Mouse (Mus musculus) right cerebral cortex, postnatal 25 days (tissue): ENCODE measurements at regions not wholly inside any gene's neighbourhood (a gene's known extent, or its start where the extent isn't known, plus 50 kb on each side); places are given as distances from the start of the nearest gene placed in this dataset.
"Not testable (repeated sequence)": the region's sequence is repeated elsewhere in the genome, so short reads cannot be mapped to it uniquely, and the experiment has no call there.

Source experiments
- DNase-seq: peaks from one replicate; pipeline ENCODE4 v3.0.0; 2022

DNA sequence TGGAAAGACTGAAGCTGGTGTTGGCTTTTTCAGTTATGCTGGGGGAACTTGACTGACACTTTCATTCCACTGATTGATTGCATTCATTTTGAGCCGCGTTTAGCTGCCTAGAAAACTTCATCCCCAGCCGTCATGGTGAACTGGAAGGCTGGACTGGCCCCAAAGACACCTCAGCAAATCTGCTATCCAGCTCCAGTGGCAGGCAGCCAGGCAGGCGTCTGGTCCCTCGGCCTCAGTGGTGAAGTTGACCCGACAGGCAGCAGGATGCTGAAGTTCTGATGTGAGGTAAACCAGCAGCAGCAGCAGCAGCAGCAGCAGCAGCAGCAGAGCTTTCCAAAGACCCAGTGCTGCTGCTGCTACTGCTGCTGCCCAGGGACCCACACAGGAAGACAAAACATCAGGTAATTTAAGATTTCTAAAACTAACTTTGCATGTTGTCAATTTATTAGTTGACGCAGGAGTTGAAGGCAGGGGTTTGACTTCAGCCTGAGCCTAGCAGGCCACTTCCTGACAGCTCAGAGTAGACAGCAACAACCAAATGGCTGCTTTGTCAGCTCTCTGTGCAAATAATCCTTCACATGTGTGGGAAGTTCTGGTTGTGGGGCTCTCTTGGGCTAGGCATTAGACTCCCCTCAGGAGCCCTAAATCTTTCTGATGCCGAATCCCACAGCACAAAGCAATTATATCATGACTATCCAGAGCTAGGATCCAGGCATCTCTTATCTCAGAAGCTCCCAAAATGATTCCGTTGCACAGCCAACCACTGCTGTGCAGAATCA is 200.4 kb upstream of the Nhs start:
- no peak for DNase-seq

- no peak for DNase-seq
Measured at GRCm38 (mm10) chrX:162348341-162348740, 188.8 kb upstream of the Nhs start.

GRCm38 (mm10) chrX:162347886-162348285 is 188.4 kb upstream of the Nhs start:
- DNase-seq: no peak

DNA sequence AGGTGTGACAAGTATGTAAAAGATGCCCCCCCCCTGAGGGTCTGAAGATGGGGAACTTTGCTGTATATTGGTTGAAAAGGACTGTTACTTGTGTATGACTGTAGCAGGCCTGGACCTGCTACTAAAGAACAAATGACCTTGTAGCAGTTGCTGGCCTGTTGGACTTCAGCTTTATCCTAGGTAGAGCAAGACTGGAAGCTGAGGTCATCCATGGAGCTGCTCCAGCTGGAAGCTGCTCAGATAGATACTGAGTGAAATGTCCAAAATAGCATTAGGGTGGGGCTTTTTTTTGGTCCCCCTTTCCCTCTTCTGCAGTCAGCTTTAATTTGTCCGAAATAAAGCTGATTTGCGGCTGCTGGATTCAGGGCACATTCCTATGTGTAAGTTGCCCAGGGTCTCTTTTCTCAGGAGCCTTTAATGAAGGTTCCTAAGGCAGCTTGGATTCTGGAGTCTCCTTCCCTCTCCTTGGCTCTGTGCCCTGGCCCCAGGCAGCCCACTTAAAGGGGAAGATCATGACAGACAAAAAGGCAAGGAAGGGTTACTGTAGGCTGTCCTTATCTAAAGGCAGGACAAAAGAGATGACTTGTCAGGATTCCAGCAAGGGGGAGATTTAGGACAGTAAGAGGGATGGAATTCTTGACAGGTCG is 186.1 kb upstream of the Nhs start:
- DNase-seq: no peak

DNA sequence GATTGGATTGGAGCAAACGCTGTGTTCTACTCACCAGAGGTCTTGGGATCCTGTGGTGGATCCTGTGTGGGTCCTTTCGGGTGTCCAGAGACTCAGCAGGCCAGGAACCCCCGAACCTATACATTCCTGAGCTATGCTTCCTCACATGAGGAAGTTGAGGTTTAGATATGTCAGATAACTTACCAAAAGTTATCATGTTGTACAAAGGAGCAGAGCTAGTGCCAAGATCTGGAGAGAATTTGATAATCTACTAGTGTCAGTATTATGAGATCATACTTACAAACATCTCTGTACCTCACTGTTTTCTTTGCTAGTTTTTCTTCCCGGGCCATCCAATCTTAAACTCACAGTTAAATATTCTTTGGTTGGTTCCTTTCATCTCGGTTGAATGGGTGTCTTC is 172.6 kb upstream of the Nhs start:
- DNase-seq: no peak

GRCm38 (mm10) chrX:162307646-162308045 is 148.1 kb upstream of the Nhs start:
- DNase-seq: no peak

- DNase-seq: no peak
Measured at GRCm38 (mm10) chrX:162304145-162304544, 144.6 kb upstream of the Nhs start.

DNA sequence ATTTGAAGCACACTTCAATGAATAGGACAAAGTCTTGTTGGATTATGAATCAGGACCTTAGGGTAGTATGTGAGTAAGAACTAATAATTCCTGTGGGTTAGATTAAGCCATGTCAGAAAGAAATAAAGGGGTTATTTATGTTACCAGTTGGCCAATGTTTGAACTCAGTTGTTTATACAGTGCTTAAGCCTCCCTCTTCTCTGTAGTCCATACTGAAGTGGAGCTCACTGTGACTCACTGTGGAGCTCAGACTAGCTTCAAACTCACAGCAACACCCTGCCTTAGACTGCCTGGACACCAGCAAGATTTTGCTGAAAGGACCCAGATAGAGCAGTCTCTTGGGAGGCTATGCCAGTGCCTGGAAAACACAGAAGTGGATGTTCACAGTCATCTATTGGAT is 143.3 kb upstream of the Nhs start:
- no peak for DNase-seq

DNA sequence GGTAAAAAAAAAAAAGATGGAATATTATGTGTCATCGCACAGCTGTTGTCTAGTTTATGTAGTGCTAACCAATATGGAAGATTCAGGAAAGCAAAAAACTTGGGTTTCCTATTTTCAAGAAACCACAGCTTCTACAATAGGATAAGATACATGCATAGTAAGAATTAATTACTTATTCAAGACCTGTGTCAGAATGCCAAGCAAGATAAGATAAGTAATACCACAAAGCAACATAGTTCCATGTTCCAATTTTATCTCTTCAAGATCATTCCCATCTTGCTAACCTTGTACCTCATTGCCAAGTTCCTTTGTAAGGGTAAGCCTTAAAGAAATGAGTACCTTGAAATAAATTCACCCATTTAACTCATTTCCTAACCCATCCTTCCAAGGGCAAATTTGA is 131.7 kb upstream of the Nhs start:
- no peak for DNase-seq

GRCm38 (mm10) chrX:162286155-162286554 is 126.6 kb upstream of the Nhs start:
- DNase-seq: not testable (repeated sequence)

GRCm38 (mm10) chrX:162284252-162284651 is 124.7 kb upstream of the Nhs start:
- DNase-seq: no peak

- DNase-seq: no peak
Measured at GRCm38 (mm10) chrX:162282690-162283089, 123.2 kb upstream of the Nhs start.

GRCm38 (mm10) chrX:162278834-162279708 is 119.5 kb upstream of the Nhs start:
- DNase-seq: peak; percentile 22

DNA sequence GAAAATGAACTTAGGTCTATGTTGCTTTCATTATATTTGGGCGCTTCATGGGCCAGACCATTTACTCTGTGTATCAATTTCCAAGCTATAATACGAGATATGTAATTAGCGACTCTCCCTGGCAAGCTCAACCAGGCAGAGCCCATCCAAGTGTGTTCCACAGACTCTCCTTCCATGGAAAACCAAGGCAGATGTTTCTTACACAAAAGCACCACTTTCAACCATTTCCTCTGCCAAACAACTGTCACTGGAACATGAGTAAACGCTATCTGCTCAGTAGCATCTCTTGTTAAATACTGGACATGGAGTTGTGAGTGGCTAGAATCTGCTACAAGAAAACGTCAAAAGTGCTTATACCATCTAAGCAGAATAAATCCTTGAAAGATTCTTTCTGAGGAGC is 115.1 kb upstream of the Nhs start:
- no peak for DNase-seq

- no peak for DNase-seq
Measured at GRCm38 (mm10) chrX:162271189-162271588, 111.7 kb upstream of the Nhs start.

DNA sequence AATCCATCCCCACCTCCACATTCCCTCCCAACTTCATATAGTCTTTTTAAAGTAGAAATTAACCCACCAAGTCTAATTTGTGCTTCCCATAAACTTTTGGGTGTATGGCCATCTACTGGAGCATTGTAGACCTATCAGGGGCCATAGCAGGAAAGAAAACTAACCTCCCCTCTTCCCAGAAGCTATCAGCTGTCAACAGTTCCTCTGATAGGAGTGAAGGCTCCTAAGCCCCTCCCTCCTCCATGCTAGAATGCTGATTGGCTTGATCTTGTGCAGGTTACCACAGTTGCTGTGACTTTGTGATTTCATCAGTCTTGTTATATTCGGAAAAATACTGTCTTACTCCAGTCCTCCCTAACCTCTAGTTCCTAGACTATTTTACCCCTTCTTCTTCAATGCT is 109.4 kb upstream of the Nhs start:
- no peak for DNase-seq

DNA sequence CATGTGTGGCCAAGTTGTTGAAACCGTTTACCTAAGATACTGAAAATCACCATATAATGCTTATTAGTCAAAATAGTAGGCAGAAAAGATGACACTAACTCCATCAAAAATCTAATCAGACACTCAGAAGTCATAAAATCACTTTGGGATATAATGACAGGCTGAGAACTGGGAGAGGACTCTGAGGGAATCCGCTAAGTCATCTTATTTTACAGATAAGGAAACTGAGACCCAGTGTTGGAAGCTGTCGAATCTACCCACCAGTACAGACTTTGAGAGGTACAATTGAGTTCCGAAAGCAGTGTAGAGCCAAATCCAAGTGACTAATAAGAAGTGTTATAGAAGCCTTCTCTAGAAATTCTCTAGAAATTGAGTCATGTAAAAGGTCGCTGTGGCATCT is 108.6 kb upstream of the Nhs start:
- DNase-seq: no peak

DNA sequence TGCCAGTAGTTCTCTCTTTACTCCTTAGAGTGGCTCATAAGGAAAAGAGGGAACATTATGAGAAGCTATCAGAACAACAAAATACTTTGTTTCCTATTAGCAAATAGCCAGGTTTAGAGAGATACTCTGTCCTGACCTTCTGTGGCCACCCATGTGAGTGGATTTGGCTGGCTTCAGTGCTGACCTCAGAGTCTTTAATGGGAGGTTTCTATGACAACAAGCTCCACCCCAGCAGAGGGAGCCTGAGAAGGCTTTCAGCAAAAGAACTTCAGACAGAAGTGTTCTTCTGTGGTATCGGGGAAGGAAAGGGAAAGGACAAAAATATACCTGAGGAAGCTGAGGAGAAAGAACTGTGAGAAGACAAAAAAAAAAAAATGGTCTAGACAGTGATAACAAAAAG is 108.1 kb upstream of the Nhs start:
- DNase-seq: no peak

DNA sequence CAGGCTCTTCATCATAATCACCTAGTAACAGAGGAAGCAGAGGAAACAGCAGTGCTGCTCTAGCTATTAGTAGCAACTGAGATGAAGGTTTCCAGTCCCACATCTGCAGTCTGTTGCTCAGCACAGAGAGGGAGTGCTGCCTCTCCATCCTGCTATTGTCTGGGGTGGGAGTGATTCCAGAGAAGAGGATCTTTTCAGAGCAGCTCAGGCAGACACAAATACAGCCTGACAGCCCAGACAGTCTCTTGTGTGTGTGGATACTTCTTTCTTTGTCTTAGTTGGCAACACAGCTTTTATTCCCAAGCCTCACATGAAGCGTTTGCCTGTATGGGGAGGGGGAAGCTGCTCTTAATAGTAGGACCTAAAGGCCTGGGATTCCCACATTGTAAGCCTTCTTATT is 107.2 kb upstream of the Nhs start:
- no peak for DNase-seq

DNA sequence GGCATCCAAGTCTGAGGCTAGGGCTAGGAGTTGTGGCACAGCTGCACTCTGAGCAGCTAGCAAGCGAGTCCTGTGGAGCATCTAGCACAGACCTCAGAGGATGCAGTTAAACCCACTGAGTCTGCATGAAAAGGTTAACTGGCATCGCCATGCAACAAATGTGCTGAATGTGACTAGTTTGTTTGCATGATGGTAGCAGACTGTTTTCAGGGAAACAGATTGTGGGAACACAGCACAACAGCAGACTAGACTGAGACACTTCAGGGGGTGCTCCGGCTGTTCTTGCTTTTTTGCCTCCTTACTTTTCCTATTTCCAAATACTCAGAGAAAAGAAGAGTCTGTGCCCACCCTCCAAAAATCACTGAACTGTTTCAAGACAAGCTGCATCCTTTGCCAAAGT is 97.9 kb upstream of the Nhs start:
- no peak for DNase-seq

DNA sequence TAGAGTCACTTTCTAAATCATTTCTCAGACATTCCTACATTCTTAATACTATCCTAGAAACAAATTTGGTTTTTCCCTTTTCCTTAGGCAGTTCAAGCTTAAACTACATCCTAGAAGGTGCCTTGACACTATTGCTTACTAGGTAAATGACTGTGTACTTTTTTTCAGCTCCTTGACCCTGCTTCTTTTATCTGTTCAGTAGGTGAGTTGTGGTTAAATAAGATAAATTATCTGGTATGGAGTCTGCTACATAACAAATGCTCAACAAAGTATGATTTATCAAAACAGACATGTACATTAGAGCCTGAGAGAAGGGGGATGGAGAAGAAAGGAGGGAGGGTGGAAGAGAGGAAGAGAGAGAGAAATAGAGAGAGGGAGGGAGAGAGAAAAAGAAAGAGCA is 96.3 kb upstream of the Nhs start:
- no peak for DNase-seq

GRCm38 (mm10) chrX:162241291-162241690 is 81.8 kb upstream of the Nhs start:
- DNase-seq: no peak

- DNase-seq: no peak
Measured at GRCm38 (mm10) chrX:162235552-162235951, 76.0 kb upstream of the Nhs start.

DNA sequence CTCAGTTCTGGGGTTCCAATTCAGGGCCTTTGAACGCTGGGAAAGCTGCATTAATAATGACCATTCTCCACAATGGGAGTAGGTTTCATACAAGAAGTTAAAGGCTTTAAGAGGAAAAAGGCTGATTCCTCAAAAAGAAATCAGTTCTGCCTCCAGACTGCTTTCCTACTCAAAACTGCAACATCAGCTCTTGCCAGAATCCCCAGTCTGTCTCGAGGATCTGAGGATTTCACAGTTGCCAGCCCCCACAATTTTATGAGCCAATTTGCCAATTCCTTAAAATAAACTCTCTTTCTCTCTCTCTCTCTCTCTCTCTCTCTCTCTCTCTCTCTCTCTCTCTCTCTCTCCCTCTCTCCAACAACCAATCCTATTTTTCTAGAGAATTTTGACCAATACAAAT is 51.3 kb upstream of the Nhs start:
- no peak for DNase-seq
